Mouse (Mus musculus) neural tube, embryonic 14.5 days (tissue): Measurements from ENCODE around the gene Srms. TPM values are rescaled to one million over a fixed set of nuclear protein-coding genes. Genes with fewer than 3 reads are reported as not detected.

ENCODE experiments used
- ATAC-seq: fragments of 200-750 bp; cut with Nextera tagmentation; 2 replicates; pipeline ENCODE4 v1.8.0; 2017; ENCODE audit warnings: low read depth, mild to moderate bottlenecking, moderate TSS enrichment, moderate library complexity
- H3K27ac ChIP-seq: fragments of 300-500 bp; sonication (generic); 2 replicates; pipeline ENCODE4 v1.5.1; 2014; ENCODE audit warnings: low read depth, mild to moderate bottlenecking, control low read depth, low read length, moderate library complexity, mixed read lengths
- H3K27me3 ChIP-seq: fragments of 300-500 bp; sonication (generic); 2 replicates; pipeline ENCODE4 v1.6.1; 2014; ENCODE audit warnings: low read length; ENCODE audit not compliant: control insufficient read depth, insufficient read depth
- H3K36me3 ChIP-seq: fragments of 300-500 bp; sonication (generic); 2 replicates; pipeline ENCODE4 v1.6.1; 2014; ENCODE audit warnings: low read length, mixed read lengths; ENCODE audit not compliant: control insufficient read depth, insufficient read depth
- H3K4me1 ChIP-seq: fragments of 300-500 bp; sonication (generic); 2 replicates; pipeline ENCODE4 v1.6.1; 2014; ENCODE audit warnings: low read length; ENCODE audit not compliant: control insufficient read depth, insufficient read depth
- H3K4me2 ChIP-seq: fragments of 300-500 bp; sonication (generic); 2 replicates; pipeline ENCODE4 v1.6.1; 2014; ENCODE audit warnings: mild to moderate bottlenecking, low read depth, low read length, control low read depth
- H3K4me3 ChIP-seq: fragments of 300-500 bp; sonication (generic); 2 replicates; pipeline ENCODE4 v1.5.1; 2014; ENCODE audit warnings: low read depth, low read length, control low read depth, mixed read lengths
- H3K9ac ChIP-seq: fragments of 300-500 bp; sonication (generic); replicated peaks from 2 replicates; pipeline ENCODE4 v1.6.1; 2014; ENCODE audit warnings: low read depth, mild to moderate bottlenecking, control low read depth, low read length, mixed read lengths
- H3K9me3 ChIP-seq: fragments of 300-500 bp; sonication (generic); 2 replicates; pipeline ENCODE4 v1.6.1; 2016; ENCODE audit warnings: low read length; ENCODE audit not compliant: control insufficient read depth
- WGBS: fragments of 180-500 bp; shearing (Covaris S2); extraction: QIAGEN DNeasy Blood & Tissue Kit; methylation state at CpG from one replicate; pipeline ENCODE4 v1.1.7; 2014; 5-methylcytosine and 5-hydroxymethylcytosine counted together
- polyA plus RNA-seq: library from polyadenylated mRNA; unstranded; fragments of >200 nt; fragmentation: Nextera tagmentation; extraction: Ambion mirVana; gene quantifications from 2 replicates; pipeline ENCODE4 v1.2.1, GENCODE M21; 2014

Srms gene
- polyA plus RNA-seq, 1 experiment from 2014 or later: 0.15 TPM

DNA sequence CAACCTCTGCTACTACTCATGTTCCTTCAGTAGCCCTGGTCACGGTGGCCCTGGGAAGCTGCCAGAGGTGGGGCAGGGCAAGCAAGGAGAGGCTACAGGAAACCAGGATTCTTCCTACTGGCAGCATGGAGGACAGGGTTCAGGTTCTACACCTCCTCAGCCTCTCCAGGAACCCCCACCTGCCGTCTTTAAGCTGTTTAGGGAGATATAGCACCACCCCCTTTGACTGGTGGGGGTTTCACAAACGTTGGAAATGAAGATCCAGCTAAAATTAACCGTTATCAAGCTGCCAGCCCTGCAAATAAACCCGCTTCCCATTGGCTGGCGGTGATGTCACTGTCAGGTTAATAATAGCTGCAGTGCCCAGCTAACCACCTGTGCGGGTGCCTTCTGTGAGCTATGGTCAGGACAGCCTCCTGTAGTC, 53.9 kb downstream of the Srms start:
- H3K4me3 ChIP-seq: no peak overlapping the region
- peak overlapping the region; percentile 69 for H3K27ac ChIP-seq
- peaks cover 18% of the 10 kb centered on the region; the same call in 1 of the 2 replicates for H3K4me1 ChIP-seq
- no peaks in the 10 kb centered on the region for H3K9me3 ChIP-seq
- no peak for ATAC-seq
- 57% methylated on average over 7 of the region's 7 CpGs for WGBS
- 0 out of 2 replicates have a peak overlapping the region, but pooled peaks have one; percentile 39 for H3K9ac ChIP-seq
- no peaks in the 10 kb centered on the region for H3K36me3 ChIP-seq
- no peak overlapping the region for H3K4me2 ChIP-seq
- peaks cover 4% of the 10 kb centered on the region; the same call in 1 of the 2 replicates for H3K27me3 ChIP-seq

DNA sequence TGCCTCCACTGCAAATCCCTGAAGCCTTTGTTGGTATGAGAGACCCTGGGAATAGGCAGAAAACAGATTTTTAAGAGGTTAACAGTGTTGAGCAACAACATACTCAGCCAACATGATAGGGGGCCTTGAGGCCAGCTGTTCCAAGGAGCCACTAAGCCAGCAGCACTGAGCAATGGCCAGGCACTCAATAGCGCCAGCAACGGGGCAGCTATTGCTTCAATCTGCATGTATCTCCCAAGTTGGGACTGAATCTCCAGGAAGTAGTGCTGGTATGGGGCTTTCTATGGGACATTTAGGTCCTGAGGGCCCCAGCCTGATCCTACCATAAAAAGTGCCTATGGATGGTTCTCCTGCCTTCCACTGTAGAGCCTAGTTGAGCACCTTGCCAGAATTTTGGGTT, 54.5 kb downstream of the Srms start:
- Histone ChIP-seq H3K9ac (no peak overlapping the region), H3K27me3 (peaks cover 4% of the 10 kb centered on the region; the same call in 1 of the 2 replicates), H3K27ac (no peak overlapping the region), H3K4me1 (peaks cover 18% of the 10 kb centered on the region; the same call in 1 of the 2 replicates), H3K4me2 (no peak overlapping the region), H3K4me3 (no peak overlapping the region), H3K9me3 (no peaks in the 10 kb centered on the region), H3K36me3 (no peaks in the 10 kb centered on the region)
- WGBS: 95% methylated on average over 2 of the region's 2 CpGs
- ATAC-seq: no peak

DNA sequence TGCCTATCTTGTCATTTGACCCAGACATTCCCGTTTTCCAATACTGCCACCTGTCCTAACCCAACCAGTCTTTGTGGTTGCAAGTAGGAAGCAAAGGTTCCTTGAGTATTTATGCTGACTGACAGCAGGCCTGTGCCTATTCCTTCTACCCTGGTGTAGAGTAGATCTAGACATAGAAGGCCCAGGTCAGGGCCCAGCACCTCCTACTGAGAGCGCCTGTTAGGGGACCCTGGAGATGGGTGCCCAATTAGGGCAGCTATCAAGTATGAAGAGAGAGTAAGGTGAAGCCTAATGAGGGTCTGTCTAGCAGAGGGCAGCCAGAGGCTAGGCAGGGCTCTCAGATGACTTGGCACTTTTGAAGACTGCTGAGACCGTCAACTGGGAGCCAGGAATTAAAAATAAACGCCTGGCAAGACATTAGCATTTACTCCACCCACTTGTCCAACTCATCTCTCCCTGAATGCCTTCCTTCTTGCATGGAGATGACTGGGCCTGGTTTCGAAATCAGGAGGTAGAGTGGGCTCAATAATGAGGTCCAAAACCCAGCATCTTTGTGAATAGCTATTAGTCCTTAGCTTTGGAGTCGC, 55.2 kb downstream of the Srms start:
- Histone ChIP-seq H3K27me3 (peaks cover 4% of the 10 kb centered on the region; the same call in 1 of the 2 replicates), H3K4me2 (peak overlapping the region; percentile 71), H3K4me1 (peaks cover 18% of the 10 kb centered on the region; the same call in 1 of the 2 replicates), H3K9ac (no peak overlapping the region), H3K27ac (peak overlapping the region; percentile 75; the same call in 1 of the 2 replicates), H3K4me3 (no peak overlapping the region), H3K9me3 (no peaks in the 10 kb centered on the region), H3K36me3 (peaks cover 5% of the 10 kb centered on the region; the same call in 1 of the 2 replicates)
- WGBS: 78% methylated on average over 6 of the region's 6 CpGs
- no peak for ATAC-seq

DNA sequence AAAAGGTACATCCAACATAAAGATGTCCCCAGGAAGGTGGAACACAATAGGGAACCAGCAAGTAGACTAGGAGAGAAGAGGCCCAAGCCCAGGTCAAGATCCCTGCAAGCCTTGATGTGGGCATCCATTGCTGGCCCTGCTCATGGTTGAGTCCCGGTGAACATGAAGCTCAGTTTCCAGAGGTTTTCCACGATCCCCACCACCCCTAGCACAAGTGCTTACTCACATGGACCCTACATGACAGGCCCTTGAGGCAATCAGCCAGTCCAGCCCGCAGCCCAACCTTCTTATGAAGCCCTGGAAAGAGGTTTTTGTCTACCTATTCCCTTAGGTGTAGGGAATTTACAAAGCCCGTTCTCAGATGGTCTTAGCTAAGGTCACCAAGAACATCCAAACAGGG, 55.8 kb downstream of the Srms start:
- Histone ChIP-seq H3K27me3 (peaks cover 4% of the 10 kb centered on the region; the same call in 1 of the 2 replicates), H3K4me2 (peak overlapping the region; percentile 71), H3K9me3 (no peaks in the 10 kb centered on the region), H3K4me3 (peak overlapping the region; percentile 51), H3K27ac (peak overlapping the region; percentile 75), H3K9ac (peak overlapping the region; percentile 76), H3K4me1 (peaks cover 18% of the 10 kb centered on the region; the same call in 1 of the 2 replicates), H3K36me3 (peaks cover 6% of the 10 kb centered on the region; the same call in 1 of the 2 replicates)
- 0 out of 2 replicates have a peak, but pooled peaks have one; percentile 1 for ATAC-seq
- WGBS: 81% methylated on average over 4 of the region's 4 CpGs

DNA sequence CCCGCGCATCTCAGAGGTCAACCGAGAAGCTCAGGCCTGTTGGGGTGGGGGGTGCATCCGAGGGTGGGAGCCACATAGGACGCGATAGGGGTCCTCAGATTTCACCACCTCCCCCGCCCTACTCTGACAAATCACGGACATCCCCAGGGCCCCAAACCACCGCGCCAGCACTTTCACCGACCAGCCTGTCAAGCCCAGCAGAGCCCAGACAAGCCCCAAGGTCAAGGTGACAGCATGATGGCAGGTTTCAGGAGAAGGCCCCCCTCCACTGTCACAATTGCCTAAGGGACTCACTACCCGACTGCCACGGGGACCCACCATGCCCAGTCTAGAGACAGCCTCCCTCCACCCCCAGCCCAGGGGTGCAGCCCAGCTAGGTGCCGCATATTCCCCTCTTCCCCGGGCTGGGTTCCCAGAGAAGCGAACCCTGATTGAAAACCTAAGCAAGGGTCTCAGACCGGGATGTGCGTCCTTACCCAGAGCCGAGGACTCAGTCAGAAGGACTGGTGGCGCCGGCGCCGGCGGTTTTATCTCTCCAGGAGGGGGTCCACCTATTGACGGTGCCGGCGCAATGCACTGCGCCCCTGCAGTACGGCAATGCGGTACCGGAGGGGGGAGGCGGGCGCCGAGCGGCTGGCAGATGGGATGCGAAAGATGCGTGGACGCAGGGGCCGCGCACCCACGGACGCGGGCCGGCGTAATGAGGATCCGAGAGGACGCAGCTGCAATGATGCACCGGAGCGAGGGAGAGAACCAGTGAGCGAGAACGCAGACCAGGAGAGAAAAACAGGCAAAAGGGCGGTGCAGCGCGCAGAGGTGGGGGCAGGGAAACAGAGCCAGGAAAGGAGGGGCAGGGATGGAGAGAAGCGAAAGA, 56.5 kb downstream of the Srms start, which contains the start of gene Eef1a2:
TSS of gene Eef1a2 (minus strand) at position 767 of the 874 bp plus-strand sequence.
- Histone ChIP-seq H3K4me3 (peak within 1 kb of the TSS; percentile 51), H3K4me2 (peak within 1 kb of the TSS; percentile 71), H3K36me3 (peaks cover 6% of the 10 kb centered on the region), H3K27me3 (peaks cover 4% of the 10 kb centered on the region; the same call in 1 of the 2 replicates), H3K9me3 (no peaks in the 10 kb centered on the region), H3K9ac (peak within 1 kb of the TSS; percentile 76), H3K27ac (peak within 1 kb of the TSS; percentile 75), H3K4me1 (peaks cover 18% of the 10 kb centered on the region; the same call in 1 of the 2 replicates)
- WGBS: 2% methylated on average over 53 of the region's 55 CpGs
- ATAC-seq: peak; percentile 80

DNA sequence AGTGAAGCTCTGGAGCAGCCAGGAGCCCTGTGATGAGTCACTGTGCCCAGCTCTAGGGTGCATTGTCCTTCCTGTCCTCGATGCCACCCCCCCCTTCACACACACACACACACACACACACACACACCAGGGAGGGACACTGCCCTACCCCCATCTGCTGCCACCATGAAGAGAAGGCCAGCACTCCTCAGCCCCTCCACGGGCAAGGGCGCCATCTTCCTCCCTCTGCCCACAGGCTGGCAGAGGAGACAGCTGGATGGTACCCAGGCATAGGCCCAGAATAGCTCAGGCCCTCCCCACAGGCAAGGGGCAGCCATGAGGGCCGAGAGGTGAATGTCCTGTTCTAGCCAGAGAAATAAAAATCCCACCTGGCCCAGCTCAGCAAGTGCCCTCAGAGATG, 57.2 kb downstream of the Srms start:
- Histone ChIP-seq H3K4me2 (peak overlapping the region; percentile 71), H3K9me3 (no peaks in the 10 kb centered on the region), H3K27ac (peak overlapping the region; percentile 75), H3K9ac (peak overlapping the region; percentile 76), H3K4me1 (peaks cover 18% of the 10 kb centered on the region; the same call in 1 of the 2 replicates), H3K36me3 (peaks cover 7% of the 10 kb centered on the region), H3K4me3 (peak overlapping the region; percentile 51), H3K27me3 (peaks cover 4% of the 10 kb centered on the region; the same call in 1 of the 2 replicates)
- WGBS: 58% methylated on average over 4 of the region's 4 CpGs
- ATAC-seq: peak; percentile 19

Other genes starting within 250 kb of the Srms start
- gene Arfgap1, start 246.0 kb downstream of the Srms start, polyA plus RNA-seq: 87.0 and 95.2 TPM in 2 replicates
- 0.31 and 0.60 TPM in 2 replicates for gene Col20a1, start 226.7 kb downstream of the Srms start, polyA plus RNA-seq
- gene Chrna4, start 169.6 kb downstream of the Srms start, polyA plus RNA-seq: 62.4 and 62.8 TPM in 2 replicates
- 56.7 and 60.6 TPM in 2 replicates for gene Kcnq2, start 77.9 kb downstream of the Srms start, polyA plus RNA-seq
- 17.5 and 24.4 TPM in 2 replicates for gene Eef1a2, start 56.2 kb downstream of the Srms start, polyA plus RNA-seq
- 419 and 445 TPM in 2 replicates for gene Ppdpf, start 25.9 kb downstream of the Srms start, polyA plus RNA-seq
- gene Ptk6, start 10.4 kb downstream of the Srms start, polyA plus RNA-seq: not detected in 2 replicates
- 0.23 TPM in 1 of 2 replicates, not detected in the other for gene Fndc11, start 6.8 kb upstream of the Srms start, polyA plus RNA-seq
- gene Helz2, start 28.8 kb upstream of the Srms start, polyA plus RNA-seq: 0.28 and 0.45 TPM in 2 replicates
- gene Gmeb2, start 74.8 kb upstream of the Srms start, polyA plus RNA-seq: 19.3 and 19.9 TPM in 2 replicates
- 1,346 and 1,661 TPM in 2 replicates for gene Stmn3, start 101.3 kb upstream of the Srms start, polyA plus RNA-seq
- 37.4 and 43.9 TPM in 2 replicates for gene Rtel1, start 106.6 kb upstream of the Srms start, polyA plus RNA-seq
- gene Zgpat, start 151.7 kb upstream of the Srms start, polyA plus RNA-seq: 59.3 and 67.7 TPM in 2 replicates
- 57.8 and 66.0 TPM in 2 replicates for gene Arfrp1, start 152.2 kb upstream of the Srms start, polyA plus RNA-seq
- gene Lime1, start 166.9 kb upstream of the Srms start, polyA plus RNA-seq: 44.7 and 46.2 TPM in 2 replicates
- gene Zbtb46, start 246.2 kb upstream of the Srms start, polyA plus RNA-seq: 18.2 and 22.8 TPM in 2 replicates